Mouse (Mus musculus): Measurements from ENCODE around the gene Schip1. TPM values are rescaled to one million over a fixed set of nuclear protein-coding genes. Genes with fewer than 3 reads are reported as not detected.

The Schip1 gene
- total RNA-seq, 2 experiments from 2014 or later, result 211 to 215 TPM

DNA sequence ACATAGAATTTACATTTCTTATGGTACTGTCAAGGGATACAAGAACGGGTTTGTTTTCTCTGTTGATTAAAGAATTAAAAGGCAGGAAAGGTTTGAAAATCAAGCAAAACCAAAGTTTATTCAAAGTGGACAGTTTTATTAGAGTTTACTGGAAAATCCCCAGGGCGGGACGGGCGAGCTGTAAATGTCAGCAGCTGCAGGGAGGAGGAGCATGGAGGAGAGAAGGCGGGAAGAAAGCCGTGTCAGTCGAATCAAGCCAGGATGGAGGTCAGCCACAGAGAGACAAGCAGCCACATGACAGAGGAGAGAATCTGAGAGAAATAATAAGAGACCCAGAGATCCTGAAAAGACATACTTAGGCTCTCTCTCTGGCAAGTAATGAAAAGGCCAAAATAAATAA is 314.6 kb downstream of the Schip1 start:
- no peak for DNase-seq (ENCODE audit: low spot score in 2 of 2)

DNA sequence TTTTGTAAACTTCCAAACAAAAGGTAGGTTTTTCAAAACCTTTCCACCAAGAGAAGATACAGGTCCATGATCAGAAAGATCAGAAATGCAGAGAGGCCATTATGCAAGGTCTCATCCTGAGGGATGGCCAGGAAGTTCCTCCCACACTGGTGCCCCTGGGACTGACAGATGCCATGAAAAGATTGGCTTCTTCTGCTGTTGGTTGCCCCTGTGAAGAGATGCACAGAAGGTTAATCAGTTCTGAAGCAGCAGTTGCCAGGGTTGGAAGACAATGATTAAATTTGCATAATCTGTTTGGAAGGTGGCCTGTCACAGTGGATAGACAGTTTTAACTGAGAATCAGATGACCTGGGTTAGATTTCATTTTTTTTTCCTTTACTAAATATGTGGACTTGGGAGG is 319.1 kb downstream of the Schip1 start:
- no peak for DNase-seq (ENCODE audit: low spot score in 2 of 2)

DNA sequence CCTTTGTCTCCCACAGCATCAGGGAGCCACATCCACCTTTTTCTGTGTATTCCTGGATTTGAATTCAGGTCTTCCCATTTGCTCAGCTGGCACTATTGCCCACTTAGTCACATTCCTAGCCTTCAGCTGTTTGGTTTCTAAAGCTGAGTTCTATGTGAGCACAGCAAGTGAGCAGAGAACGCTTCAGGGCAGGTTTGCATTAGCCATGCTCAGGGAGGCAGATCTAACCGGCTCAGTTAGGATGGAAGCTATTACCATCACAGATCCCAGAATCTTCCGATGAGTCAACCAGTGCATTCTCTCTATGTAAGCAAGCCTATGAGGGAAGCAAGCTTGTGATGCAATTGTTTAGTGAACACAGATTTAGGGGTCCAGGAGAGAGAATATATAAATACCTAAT is 320.9 kb downstream of the Schip1 start:
- DNase-seq (ENCODE audit: low spot score in 2 of 2), result no peak

DNA sequence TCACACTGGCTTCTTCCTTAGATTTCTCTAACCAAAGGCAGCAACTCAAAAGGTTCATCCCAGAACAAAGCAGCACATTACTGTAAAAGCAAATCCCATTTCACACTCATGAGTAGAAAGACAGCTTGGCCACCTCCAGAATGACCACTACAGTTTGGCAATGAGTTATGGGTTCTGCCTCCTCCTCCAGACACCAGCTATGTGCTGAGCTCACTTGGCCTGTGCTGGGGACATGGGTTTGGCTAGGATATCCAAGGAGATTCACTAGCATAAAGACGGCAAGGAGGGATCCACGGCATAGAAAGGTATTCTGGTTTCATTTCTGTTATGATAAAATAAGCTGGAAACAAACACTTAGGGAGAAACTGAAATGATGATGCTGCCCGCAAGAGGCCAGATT is 323.4 kb downstream of the Schip1 start:
- DNase-seq (ENCODE audit: low spot score in 2 of 2), result no peak

DNA sequence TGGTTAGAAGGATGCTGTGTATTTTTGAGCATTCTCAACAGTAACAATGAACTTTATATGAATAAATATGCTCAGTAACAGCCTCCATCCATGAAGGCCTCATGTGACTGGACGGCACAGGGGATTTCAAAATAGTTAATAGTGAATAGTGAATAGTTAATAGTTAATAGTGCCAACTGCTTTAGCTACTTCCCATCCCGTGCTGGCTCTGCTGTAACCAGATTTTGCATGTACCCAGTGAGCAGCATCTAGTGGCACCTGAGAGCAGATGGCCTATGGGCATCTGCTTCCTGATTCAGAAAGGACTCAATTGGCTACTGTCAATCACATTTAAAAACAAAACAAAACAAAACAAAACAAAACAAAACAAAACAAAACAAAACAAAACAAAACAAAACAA is 329.0 kb downstream of the Schip1 start:
- DNase-seq (ENCODE audit: low spot score in 2 of 2), result no peak

DNA sequence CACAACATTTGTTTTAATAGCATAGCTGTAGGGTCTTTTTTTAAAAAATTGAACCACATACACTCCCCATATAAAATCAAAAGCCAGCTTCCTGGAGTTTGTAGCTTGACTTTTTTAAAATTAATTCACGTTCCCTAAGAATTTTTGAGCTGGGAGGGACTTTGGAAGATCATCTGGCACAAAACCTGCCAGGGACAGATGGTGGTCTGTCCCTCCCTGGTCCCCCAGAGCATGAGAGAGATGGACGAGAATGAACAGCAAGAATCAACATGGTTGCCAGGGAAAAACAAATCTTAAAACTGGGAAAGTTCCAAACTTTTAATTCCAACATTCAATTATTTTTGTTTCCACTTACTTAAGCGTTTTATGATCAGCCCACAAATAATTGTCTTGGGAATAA is 334.1 kb downstream of the Schip1 start:
- no peak for DNase-seq (ENCODE audit: low spot score in 2 of 2)

DNA sequence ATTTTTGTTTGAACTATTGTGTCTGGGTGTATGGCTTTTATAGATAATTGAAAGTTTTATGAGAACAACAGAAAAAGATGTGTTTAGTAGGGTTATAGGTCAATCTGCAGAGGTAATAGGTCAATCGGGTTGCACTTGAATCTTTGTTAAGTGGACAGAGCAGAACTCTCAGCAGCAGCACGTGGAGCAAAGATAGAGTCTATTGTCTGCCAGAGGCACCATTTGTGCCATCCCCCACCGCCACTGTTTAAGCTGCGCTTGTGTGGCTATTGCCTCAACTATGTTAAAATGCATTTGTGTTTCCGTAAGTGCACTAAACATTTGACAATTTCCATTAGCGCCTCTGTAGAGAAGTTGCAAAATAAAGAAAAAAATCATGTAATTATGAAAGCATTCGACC is 335.5 kb downstream of the Schip1 start:
- no peak for DNase-seq (ENCODE audit: low spot score in 2 of 2)

DNA sequence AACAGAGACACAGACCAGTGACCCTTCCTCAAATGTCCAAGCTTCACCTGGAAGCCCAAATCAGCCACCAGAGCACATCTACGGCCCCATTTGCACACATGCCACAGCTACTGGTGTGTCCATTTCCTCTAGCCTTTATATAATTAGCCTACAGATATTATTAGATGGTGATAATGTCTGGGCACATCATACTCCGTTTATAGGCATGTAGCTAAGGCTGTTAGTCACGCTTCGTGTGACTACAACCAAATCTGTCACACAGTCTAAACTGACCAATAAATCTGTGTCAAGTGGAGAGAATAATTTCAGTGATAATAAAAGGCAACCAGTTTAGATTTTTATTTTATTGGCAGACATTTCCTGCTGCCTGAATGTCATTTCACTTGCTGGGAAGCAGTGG is 338.7 kb downstream of the Schip1 start:
- no peak for DNase-seq (ENCODE audit: low spot score in 2 of 2)

DNA sequence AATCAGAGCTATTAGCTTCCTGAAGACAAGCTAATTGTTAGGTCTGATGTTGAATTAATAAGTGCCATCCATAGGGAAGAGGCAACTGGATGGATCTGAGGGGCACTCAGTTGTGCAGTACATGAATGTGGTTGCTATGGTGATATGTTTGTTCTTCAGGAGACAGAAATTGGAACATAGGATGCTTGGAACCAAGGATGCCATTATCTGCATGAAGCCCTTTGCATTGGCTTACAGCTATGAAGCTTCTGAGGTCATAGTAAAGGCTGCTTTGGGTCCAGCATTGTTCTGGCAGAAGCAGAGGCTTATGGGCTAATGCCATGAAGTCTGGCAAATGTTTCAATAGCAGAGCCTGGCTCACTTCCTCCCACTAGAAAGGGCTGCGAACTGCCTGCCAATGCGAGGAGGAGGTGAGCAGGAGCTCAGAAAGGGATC is 339.2 kb downstream of the Schip1 start:
- DNase-seq (ENCODE audit: low spot score in 2 of 2), result peak; percentile 23 to 43

DNA sequence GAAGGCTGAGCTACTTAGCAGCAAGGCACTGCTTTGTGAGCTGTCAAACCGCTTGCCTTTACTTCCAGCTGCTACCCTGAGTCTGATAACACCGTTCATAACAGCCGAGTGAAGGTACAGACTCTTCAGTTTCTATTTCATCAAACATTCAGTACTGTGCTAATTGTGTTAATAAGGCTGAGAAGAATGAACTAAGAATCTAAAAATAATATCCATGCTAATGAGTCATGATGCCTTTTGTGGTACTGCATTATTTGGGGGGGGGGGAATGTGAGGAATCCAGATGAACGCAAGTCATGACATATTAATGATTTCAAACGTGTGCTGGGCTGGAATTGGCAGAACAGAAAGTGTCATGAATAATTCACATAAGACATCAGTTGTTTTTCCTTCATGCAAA is 341.1 kb downstream of the Schip1 start:
- no peak for DNase-seq (ENCODE audit: low spot score in 2 of 2)

DNA sequence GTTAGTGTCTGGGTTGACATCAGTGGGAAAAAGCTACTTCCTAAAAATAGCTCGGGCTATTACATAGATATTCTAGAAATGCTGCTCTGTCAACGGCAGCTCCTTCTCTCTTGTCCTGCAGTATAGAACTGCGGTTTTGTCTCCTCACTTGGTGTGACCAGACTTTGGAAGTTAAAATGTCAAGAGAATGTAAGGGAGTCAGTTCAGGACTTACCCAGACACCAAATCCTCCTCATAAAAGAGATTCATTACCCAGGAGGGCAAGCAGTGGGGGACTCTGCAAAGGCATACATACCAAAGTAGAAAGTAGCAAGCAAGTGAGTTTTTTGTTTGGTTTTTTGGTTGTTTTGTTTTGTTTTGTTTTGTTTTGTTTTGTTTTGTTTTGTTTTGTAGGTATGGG is 347.7 kb downstream of the Schip1 start:
- no peak for DNase-seq (ENCODE audit: low spot score in 2 of 2)

DNA sequence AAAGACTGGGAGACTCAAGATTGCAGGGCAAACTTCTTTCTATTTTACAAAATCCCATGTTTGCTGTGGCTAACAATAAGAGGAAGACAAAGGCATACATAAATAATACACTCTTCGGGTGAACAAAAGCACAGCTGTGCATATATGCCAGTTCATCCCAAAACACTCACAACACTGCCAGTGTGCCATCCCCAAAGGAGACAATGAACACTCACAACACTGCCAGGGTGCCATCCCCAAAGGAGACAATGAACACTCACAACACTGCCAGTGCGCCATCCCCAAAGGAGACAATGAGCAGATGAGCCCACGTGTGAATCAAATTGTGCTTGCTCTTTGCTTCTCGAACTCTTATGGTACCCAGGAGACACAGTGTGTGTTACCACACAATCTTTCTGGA is 355.2 kb downstream of the Schip1 start:
- no peak for DNase-seq (ENCODE audit: low spot score in 2 of 2)

DNA sequence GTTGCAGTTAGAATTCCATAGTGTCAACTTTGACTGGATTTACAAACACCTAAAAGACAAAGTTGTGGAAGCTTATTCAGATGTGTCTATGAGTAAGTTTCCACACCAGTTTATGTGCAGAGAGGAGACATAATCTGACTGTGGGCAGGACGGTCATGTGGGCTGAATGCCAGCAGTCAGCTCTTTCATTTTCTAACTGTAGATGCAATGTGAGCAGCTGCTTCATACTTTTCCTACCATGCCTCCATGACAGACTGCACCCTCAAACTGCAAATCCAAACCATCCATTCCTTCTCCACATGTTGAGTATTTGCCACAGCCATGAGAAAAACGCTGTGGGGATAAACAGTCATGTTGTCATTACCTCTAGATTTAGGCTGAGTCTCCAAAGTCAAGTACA is 356.3 kb downstream of the Schip1 start:
- DNase-seq (ENCODE audit: low spot score in 2 of 2), result no peak

DNA sequence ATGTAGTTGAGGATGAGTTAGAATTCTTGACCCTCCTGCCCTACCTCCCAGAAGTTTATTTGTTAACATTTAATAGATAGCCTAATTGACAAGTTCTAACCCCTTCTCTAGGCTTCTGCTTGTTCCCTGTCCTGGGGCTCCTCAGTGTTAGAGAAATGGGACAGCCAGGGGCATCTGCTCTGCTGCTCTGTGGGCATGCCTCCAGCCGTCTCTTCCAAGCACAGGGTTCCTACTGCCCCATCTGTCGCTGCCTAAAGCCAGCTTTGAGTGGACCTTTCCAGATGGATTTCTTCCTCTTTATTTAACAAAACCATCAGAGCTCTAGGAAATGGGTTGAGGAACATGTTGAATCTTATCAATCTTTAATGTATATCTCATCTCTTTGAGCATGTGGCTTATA is 357.2 kb downstream of the Schip1 start:
- peak; percentile 46 to 49 for DNase-seq (ENCODE audit: low spot score in 2 of 2)

DNA sequence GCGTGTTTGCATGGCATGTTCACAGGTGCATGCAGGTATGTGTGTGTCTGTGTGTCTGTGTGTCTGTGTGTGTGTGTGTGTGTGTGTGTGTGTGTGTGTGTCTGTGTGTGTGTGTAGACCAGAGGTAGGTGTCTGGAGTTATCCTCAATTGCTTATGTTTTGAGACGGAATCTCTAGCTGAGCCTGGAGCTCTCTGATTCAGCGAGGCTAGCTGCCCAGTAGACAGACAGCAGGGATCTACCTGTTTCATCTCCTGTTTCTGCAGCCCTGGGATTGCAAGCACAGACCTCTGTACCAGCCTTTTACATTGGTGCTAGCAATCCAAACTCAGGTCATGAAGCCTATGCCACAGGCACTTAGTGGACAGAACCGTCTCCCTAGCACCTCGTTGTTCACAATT is 363.5 kb downstream of the Schip1 start:
- no peak for DNase-seq (ENCODE audit: low spot score in 2 of 2)

DNA sequence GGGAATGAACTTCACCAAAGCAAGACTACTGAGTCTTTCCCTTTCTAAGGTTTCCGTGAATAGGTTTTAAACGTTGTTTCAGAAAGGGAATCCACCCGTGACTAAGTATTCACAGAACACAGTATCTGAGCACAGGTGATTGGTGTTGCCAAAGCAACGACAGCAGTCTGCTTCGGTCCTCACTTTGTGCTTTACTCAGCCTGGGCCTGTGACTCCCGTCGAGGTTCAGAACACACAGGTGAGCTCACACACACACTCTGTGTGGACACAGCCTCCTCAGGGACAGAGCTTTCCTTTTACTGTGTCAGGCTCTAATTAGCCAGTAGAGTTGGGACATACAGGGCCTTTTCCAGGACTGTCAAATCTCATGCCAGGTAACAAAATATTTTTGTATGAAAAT is 369.8 kb downstream of the Schip1 start:
- no peak for DNase-seq (ENCODE audit: low spot score in 2 of 2)

DNA sequence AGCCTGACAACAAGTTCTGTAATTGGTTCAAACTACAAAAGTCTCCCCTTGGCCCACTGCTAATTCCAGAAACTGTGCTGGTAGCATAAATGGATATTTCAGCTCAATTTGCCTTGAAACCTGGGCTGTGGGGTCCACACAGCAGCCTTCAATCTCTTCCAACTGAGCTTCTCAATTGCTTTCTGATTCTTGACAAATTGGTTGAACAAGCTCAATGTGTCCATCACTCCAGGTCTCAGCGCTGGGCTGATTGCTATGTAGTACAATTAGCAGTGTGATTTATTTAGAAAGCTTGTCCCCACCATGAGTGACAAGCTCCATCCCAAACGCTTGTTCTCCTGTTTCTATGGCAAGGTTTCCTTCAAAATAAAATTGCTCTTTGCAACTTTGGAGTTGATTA is 370.3 kb downstream of the Schip1 start:
- no peak for DNase-seq (ENCODE audit: low spot score in 2 of 2)

DNA sequence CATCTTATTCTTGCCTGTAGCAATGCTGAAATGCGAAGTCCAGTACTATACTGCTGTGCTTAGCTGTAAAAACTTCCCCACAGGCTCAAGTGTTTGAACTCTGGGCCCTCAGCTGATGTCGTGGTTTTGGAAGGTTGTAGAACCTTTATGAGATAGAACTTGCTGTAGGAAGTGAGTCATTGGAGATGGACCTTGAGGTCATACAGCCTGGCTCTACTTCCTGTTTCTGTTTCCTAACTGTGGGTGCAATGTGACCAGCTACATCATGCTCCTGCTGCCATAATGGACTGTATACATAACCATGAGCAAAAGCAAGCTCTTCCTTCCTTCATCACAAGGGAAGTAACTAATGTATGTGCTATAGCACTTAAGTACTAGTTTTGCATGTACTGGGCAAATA is 383.9 kb downstream of the Schip1 start:
- no peak for DNase-seq (ENCODE audit: low spot score in 2 of 2)

DNA sequence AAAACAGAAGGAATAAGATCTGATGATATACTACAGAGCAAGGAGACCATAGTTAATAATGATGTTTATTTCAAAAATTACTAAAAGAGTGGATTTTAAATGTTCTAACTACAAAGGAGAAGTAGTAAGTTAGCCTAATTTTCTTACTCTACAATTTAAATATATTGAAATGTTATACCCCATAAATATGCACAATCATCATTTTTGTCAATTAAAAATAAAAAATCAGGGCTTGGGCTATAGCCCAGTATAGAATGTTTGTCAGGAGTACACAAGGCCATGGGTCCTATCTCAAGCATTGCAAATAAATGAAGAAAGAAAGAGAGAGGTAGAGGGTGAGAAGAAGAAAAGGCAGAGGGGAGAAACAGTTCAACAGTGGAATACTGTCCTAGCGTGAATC is 387.0 kb downstream of the Schip1 start:
- DNase-seq (ENCODE audit: low spot score in 2 of 2), result no peak

DNA sequence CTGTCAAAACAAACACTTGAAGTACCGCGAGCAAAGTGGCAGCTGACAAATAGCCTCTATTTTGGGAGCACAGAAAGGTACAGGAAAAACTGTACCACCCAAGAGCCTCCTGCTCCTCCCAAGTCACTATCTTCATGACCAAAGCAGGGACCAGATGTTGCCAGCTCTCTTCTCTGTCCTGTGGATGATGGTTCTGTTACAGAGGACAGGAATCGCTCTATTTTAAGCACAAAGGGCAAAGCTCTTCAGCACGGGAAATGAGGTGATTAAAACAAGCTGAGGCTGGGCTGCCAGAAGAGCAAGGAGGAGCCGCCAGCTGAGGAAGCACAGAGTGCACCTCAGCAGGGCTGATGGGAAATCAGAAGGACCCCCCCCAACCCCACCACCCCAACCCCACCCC is 388.7 kb downstream of the Schip1 start:
- no peak for DNase-seq (ENCODE audit: low spot score in 2 of 2)

DNA sequence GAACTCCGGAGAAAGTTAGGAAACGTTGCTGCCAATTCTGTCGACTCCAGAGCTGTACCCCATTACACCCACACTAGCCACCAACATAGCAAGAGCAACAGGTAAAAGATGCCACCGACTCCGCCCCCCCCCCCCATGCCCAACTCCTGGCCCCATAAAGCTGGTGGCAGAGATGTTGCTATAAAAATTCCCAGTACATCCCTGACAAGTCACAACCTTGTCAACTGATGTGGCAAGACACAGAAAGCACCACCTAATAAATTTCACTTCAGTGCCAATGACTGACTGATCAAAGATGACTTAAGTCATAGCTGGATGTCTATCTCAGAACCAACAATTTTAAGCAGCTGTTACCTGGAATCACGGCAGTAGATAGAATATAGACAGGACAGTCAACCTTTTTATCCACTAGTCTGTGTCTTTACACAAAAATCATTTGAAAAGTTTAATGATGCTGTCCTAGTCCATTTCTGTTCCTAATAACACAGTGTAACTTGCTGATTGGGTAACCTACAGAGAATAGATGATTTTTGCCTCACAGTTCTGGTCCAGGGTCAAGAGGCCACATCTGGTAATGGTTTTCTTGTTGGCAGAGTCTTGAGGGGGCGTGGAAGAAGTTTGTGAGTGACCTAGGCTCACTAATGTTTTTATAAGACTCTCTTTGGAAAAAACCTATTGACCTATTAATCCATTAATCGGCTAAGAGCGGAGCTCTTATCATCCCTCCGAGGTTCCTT is 389.3 kb downstream of the Schip1 start:
- DNase-seq (ENCODE audit: low spot score in 2 of 2), result no peak

DNA sequence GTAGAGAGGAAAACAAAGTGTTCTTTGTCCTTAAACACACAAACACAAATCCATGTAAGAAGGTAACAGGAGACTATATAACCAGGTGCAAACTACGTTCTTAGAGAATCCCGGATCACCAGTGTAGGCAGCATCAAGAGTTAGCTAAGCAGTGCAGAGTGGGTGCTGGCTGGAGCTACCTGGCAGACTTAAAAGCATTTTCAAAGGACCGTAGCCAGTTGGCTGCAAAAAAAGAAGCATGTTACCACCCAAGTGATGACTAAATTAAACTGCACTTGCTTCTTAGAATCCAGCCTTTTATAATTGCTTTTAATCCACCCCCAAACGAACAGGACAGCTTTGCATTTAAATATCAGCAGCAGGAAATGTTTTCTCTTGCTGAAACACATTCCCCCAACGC is 402.0 kb downstream of the Schip1 start:
- peak; percentile 19 to 31 for DNase-seq (ENCODE audit: low spot score in 2 of 2)

DNA sequence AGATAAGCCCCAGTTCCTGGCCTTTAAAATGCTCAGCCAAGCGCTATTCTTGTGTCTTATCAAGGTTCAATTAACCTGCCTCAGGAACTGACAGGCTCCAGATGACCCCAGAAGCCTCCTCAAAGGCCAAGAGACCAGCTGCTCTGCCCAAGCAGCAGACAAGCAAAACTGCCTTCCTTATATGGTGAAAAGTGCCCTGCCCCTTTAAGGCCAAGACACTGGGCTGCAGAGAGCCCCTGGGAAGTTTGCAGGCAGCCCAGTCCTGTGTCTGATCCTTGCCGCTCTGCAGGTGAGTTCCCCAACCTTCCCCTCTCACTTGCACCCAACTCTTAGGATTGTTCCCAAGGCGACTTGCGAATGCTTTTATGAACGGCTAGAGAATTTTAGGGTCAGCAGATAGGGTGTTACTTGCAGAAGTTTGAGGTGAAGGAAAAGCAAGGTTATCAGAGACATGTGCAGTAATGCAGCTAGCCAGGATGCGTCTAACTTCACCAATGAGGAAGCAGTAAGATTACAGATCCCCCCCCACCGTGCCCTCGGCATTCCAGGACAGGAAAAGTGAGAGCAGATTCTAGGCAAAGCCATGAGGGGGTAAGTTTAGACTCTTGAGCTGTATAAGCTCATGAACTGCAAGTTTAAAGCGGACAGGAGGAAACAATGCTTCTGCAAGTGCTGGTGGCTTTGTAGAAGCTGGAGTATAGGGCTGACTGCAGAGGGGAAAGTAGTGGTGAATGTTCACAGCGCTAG is 403.5 kb downstream of the Schip1 start:
- no peak for DNase-seq (ENCODE audit: low spot score in 2 of 2)

Measured in layer of hippocampus, postnatal 10 days (tissue).